Mouse (Mus musculus): ENCODE results near the gene Sertm1. TPM values are rescaled to one million over a fixed set of nuclear protein-coding genes. Genes with fewer than 3 reads are reported as not detected.

Gene Sertm1
- 2.6 TPM for polyA plus RNA-seq (2014; fragmentation: Illumina TruSeq; extraction: RNeasy Lipid Tissue Mini Kit (QIAGEN cat#74804); ENCODE audit: low replicate concordance)

DNA sequence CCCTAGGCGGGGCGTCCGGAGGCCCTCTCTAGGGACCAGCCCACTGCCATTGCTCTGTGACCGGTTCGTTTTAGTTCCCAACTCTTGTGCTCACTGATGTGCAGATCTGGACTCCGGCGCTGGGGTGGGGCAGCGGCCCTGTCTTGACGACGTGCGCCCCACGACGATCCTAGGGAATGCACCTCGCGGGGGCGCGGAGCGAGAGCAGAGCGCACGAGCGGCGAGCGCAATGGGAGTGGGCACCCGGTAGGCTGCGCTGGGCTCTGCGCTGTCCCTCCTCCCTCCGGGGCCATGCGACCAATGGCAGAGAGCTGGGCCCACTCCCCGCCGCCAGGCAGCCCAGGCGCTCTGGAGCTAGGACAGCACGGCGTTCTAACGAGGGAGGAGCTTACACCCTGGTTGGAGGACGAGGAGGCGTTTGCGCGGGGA, at the start of gene Sertm1:
Gene Sertm1 (minus strand): TSS at position 245 of the 429 bp plus-strand sequence.

Other genes with a start within 250 kb of the Sertm1 start
- 83.6 TPM for gene Supt20, start 223.1 kb downstream of the Sertm1 start, polyA plus RNA-seq (2014; fragmentation: Illumina TruSeq; extraction: RNeasy Lipid Tissue Mini Kit (QIAGEN cat#74804); ENCODE audit: low replicate concordance)
- gene Gm21958, start 201.5 kb downstream of the Sertm1 start, polyA plus RNA-seq (2014; fragmentation: Illumina TruSeq; extraction: RNeasy Lipid Tissue Mini Kit (QIAGEN cat#74804); ENCODE audit: low replicate concordance) = not detected
- gene Exosc8, start 180.5 kb downstream of the Sertm1 start, polyA plus RNA-seq (2014; fragmentation: Illumina TruSeq; extraction: RNeasy Lipid Tissue Mini Kit (QIAGEN cat#74804); ENCODE audit: low replicate concordance) = 21.4 TPM
- 27.2 TPM for gene Alg5, start 180.3 kb downstream of the Sertm1 start, polyA plus RNA-seq (2014; fragmentation: Illumina TruSeq; extraction: RNeasy Lipid Tissue Mini Kit (QIAGEN cat#74804); ENCODE audit: low replicate concordance)
- 5.2 TPM for gene Smad9, start 160.3 kb downstream of the Sertm1 start, polyA plus RNA-seq (2014; fragmentation: Illumina TruSeq; extraction: RNeasy Lipid Tissue Mini Kit (QIAGEN cat#74804); ENCODE audit: low replicate concordance)
- gene Rfxap, start 108.1 kb downstream of the Sertm1 start, polyA plus RNA-seq (2014; fragmentation: Illumina TruSeq; extraction: RNeasy Lipid Tissue Mini Kit (QIAGEN cat#74804); ENCODE audit: low replicate concordance) = 13.7 TPM
- not detected for gene Ccna1, start 139.6 kb upstream of the Sertm1 start, polyA plus RNA-seq (2014; fragmentation: Illumina TruSeq; extraction: RNeasy Lipid Tissue Mini Kit (QIAGEN cat#74804); ENCODE audit: low replicate concordance)
- 42.3 TPM for gene Spg20, start 196.2 kb upstream of the Sertm1 start, polyA plus RNA-seq (2014; fragmentation: Illumina TruSeq; extraction: RNeasy Lipid Tissue Mini Kit (QIAGEN cat#74804); ENCODE audit: low replicate concordance)
- 0.97 TPM for gene Ccdc169, start 221.5 kb upstream of the Sertm1 start, polyA plus RNA-seq (2014; fragmentation: Illumina TruSeq; extraction: RNeasy Lipid Tissue Mini Kit (QIAGEN cat#74804); ENCODE audit: low replicate concordance)